Mouse (Mus musculus) right cerebral cortex, adult 18-20 months (tissue): Measurements from ENCODE around the gene 4930568D16Rik.

Experiments
- DNase-seq: peaks from one replicate; pipeline ENCODE4 v3.0.0; 2022; ENCODE audit warnings: mixed read lengths

4930568D16Rik gene

GRCm38 (mm10) chr2:35338707-35339106 is 28.8 kb downstream of the 4930568D16Rik start:
- no peak for DNase-seq

GRCm38 (mm10) chr2:35338036-35338435 is 29.5 kb downstream of the 4930568D16Rik start:
- no peak for DNase-seq

GRCm38 (mm10) chr2:35337419-35337818 is 30.1 kb downstream of the 4930568D16Rik start:
- no peak for DNase-seq

GRCm38 (mm10) chr2:35336388-35337280 is 30.9 kb downstream of the 4930568D16Rik start, which contains the start of gene Stom:
Stom (minus strand) TSS chr2:35336976.
- peak; percentile 97 for DNase-seq

GRCm38 (mm10) chr2:35335620-35336019 is 31.9 kb downstream of the 4930568D16Rik start:
- DNase-seq: no peak

GRCm38 (mm10) chr2:35333670-35334069 is 33.9 kb downstream of the 4930568D16Rik start:
- no peak for DNase-seq

- DNase-seq: no peak
Measured at GRCm38 (mm10) chr2:35331205-35331604, 36.3 kb downstream of the 4930568D16Rik start.

- no peak for DNase-seq
Measured at GRCm38 (mm10) chr2:35329061-35329460, 38.5 kb downstream of the 4930568D16Rik start.

GRCm38 (mm10) chr2:35328064-35328792 is 39.3 kb downstream of the 4930568D16Rik start:
- DNase-seq: no peak

- no peak for DNase-seq
Measured at GRCm38 (mm10) chr2:35327583-35327982, 39.9 kb downstream of the 4930568D16Rik start.

GRCm38 (mm10) chr2:35326931-35327330 is 40.6 kb downstream of the 4930568D16Rik start:
- no peak for DNase-seq

- DNase-seq: no peak
Measured at GRCm38 (mm10) chr2:35325930-35326329, 41.6 kb downstream of the 4930568D16Rik start.

- DNase-seq: no peak
Measured at GRCm38 (mm10) chr2:35322404-35323164, 44.9 kb downstream of the 4930568D16Rik start.

GRCm38 (mm10) chr2:35320399-35320798 is 47.1 kb downstream of the 4930568D16Rik start:
- DNase-seq: no peak

- DNase-seq: no peak
Measured at GRCm38 (mm10) chr2:35318405-35318804, 49.1 kb downstream of the 4930568D16Rik start.

- DNase-seq: no peak
Measured at GRCm38 (mm10) chr2:35317604-35318003, 49.9 kb downstream of the 4930568D16Rik start.

GRCm38 (mm10) chr2:35314300-35314699 is 53.2 kb downstream of the 4930568D16Rik start:
- no peak for DNase-seq

GRCm38 (mm10) chr2:35309906-35310493 is 57.5 kb downstream of the 4930568D16Rik start:
- DNase-seq: no peak

- no peak for DNase-seq
Measured at GRCm38 (mm10) chr2:35308166-35308565, 59.4 kb downstream of the 4930568D16Rik start.
